In genomic region chr6:134517141-134517540, GRCm38 (mm10) we compare ENCODE assay signal across 22 mouse cellular contexts. TPM values are rescaled to one million over a fixed set of nuclear protein-coding genes. Genes with fewer than 3 reads are reported as not detected.
DNase-seq lines count a peak whose midpoint lies in the region; ATAC-seq and TF ChIP-seq lines count a peak whose summit lies in the region.
"Had no signal": no experiment of that assay in that cellular context is flagged by ENCODE, and none has a peak within 500 bp of the region (broad histone marks: within the 10 kb centered on the region; RNA-seq: fewer than 3 reads in every experiment).

No protein-coding gene starts in this region.

- no peak for ATAC-seq in limb, embryonic 11.5 days (ENCODE audit: insufficient number of reproducible peaks, low FRiP score, low TSS enrichment, low read depth)
- no peak for ATAC-seq in liver, embryonic 12.5 days
- ATAC-seq in liver, postnatal 0 days: no peak
- no peak for ATAC-seq in liver, embryonic 11.5 days (replicated peaks; ENCODE audit: low FRiP score)
- ATAC-seq: activated CD4-positive, CD25-positive, alpha-beta regulatory T cell, adult 4 months; CD4-positive, CD25-positive, alpha-beta regulatory T cell, adult 4 months; Patski had no signal

- no peak for TF ChIP-seq CTCF in gastrocnemius, adult 2 months (IDR thresholded peaks at IDR 0.05)
- TF ChIP-seq CTCF in liver, adult 2 months (IDR thresholded peaks at IDR 0.05; ENCODE audit: low read depth, low read length): no peak
- no peak for TF ChIP-seq CTCF in liver, postnatal 0 days (IDR thresholded peaks at IDR 0.05; ENCODE audit: low read depth)

- H3K4me3 ChIP-seq in gastrocnemius, adult 2 months: no peak overlapping the region
- H3K4me3 ChIP-seq in limb, embryonic 11.5 days (ENCODE audit: low read depth, low read length): no peak overlapping the region
- H3K4me3 ChIP-seq in limb, embryonic 10.5 days: no peak overlapping the region
- no peak overlapping the region for H3K4me3 ChIP-seq in liver, adult 2 months (ENCODE audit: insufficient read depth, low read depth, low read length)
- H3K4me3 ChIP-seq in liver, embryonic 12.5 days: no peak overlapping the region
- H3K4me3 ChIP-seq in liver, postnatal 0 days (ENCODE audit: low read depth, low read length): no peak overlapping the region
- no peak overlapping the region for H3K4me3 ChIP-seq in liver, embryonic 11.5 days (ENCODE audit: low read depth, low read length)

- peaks cover 19% of the 10 kb centered on the region for H3K4me1 ChIP-seq in limb, embryonic 11.5 days (ENCODE audit: control insufficient read depth, insufficient read depth, low read length)
- H3K4me1 ChIP-seq in limb, embryonic 10.5 days: peaks cover 46% of the 10 kb centered on the region
- H3K4me1 ChIP-seq in liver, adult 2 months (ENCODE audit: control insufficient read depth, insufficient read depth, low read length): peaks cover 30% of the 10 kb centered on the region
- H3K4me1 ChIP-seq in liver, embryonic 12.5 days: peaks cover 25% of the 10 kb centered on the region
- H3K4me1 ChIP-seq in liver, postnatal 0 days (ENCODE audit: insufficient read depth): peaks cover 18% of the 10 kb centered on the region
- peaks cover 16% of the 10 kb centered on the region for H3K4me1 ChIP-seq in liver, embryonic 11.5 days (replicated peaks; ENCODE audit: control insufficient read depth, insufficient read depth, low read length)

- DNase-seq in gastrocnemius, adult 2 months: no peak
- DNase-seq in gastrocnemius, postnatal 4 days (ENCODE audit: low spot score in 2 of 2): no peak
- DNase-seq in limb, embryonic 11.5 days (ENCODE audit: low spot score): peak; percentile 18
- no peak for DNase-seq in limb, embryonic 10.5 days (ENCODE audit: low spot score)
- peak; percentile 94 for DNase-seq in liver, adult 2 months (ENCODE audit: extremely low read depth, low read depth, low spot score)
- no peak for DNase-seq in liver, postnatal 0 days
- no peak for DNase-seq in liver, embryonic 11.5 days (ENCODE audit: low spot score)
- DNase-seq: adrenal gland, adult 2 months; adrenal gland, adult 8-10 months; adrenal gland, postnatal 10 days; adrenal gland, postnatal 14 days; adrenal gland, postnatal 25 days; adrenal gland, postnatal 36 days; B cell, adult 2 months; cerebellum, adult 11 months; cerebellum, adult 11-12 months had no signal

- intact Hi-C loops in gastrocnemius, adult 2 months (cut with DNase I): no loop called here

- H3K79me2 ChIP-seq in liver, adult 2 months (ENCODE audit: control insufficient read depth, insufficient read depth, low read length): peaks cover 37% of the 10 kb centered on the region

- H3K9ac ChIP-seq in limb, embryonic 11.5 days (ENCODE audit: low read length): no peak overlapping the region
- no peak overlapping the region for H3K9ac ChIP-seq in liver, adult 2 months (ENCODE audit: low read depth, low read length)
- no peak overlapping the region for H3K9ac ChIP-seq in liver, embryonic 12.5 days
- no peak overlapping the region for H3K9ac ChIP-seq in liver, postnatal 0 days (replicated peaks)
- no peak overlapping the region for H3K9ac ChIP-seq in liver, embryonic 11.5 days (ENCODE audit: low read depth, low read length)

- H3K27me3 ChIP-seq in limb, embryonic 11.5 days (ENCODE audit: control insufficient read depth, insufficient read depth, low read length): no peaks in the 10 kb centered on the region
- 0 out of 2 replicates have a peak, but pooled peaks cover 4% of the 10 kb centered on the region for H3K27me3 ChIP-seq in limb, embryonic 10.5 days (ENCODE audit: low read depth, poor library complexity, severe bottlenecking)
- no peaks in the 10 kb centered on the region for H3K27me3 ChIP-seq in liver, adult 2 months (ENCODE audit: control insufficient read depth, insufficient read depth, low read length)
- H3K27me3 ChIP-seq in liver, embryonic 12.5 days (replicated peaks): no peaks in the 10 kb centered on the region
- H3K27me3 ChIP-seq in liver, postnatal 0 days (ENCODE audit: insufficient read depth, low read length): no peaks in the 10 kb centered on the region
- no peaks in the 10 kb centered on the region for H3K27me3 ChIP-seq in liver, embryonic 11.5 days (replicated peaks; ENCODE audit: control insufficient read depth, insufficient read depth, low read length)
- H3K27me3 ChIP-seq: CH12.LX, Patski had no signal

- WGBS in limb, embryonic 11.5 days: 63% methylated on average over 4 of the region's 4 CpGs
- WGBS in limb, embryonic 10.5 days: 75% methylated on average over 4 of the region's 4 CpGs
- WGBS in liver, adult 2 months: 28% methylated on average over 4 of the region's 4 CpGs
- WGBS in liver, embryonic 12.5 days (ENCODE audit: insufficient replicate concordance): 64% methylated on average over 4 of the region's 4 CpGs
- WGBS in liver, postnatal 0 days (ENCODE audit: insufficient replicate concordance): 47% methylated on average over 4 of the region's 4 CpGs
- 68% methylated on average over 4 of the region's 4 CpGs for WGBS in liver, embryonic 11.5 days

- no peak overlapping the region for H3K4me2 ChIP-seq in limb, embryonic 11.5 days (ENCODE audit: low read depth, severe bottlenecking)
- no peak overlapping the region for H3K4me2 ChIP-seq in liver, embryonic 12.5 days
- H3K4me2 ChIP-seq in liver, postnatal 0 days (ENCODE audit: low read depth, low read length): no peak overlapping the region
- H3K4me2 ChIP-seq in liver, embryonic 11.5 days: no peak overlapping the region

- 0 out of 2 replicates have a peak, but pooled peaks cover 5% of the 10 kb centered on the region for H3K36me3 ChIP-seq in limb, embryonic 11.5 days (ENCODE audit: control insufficient read depth, insufficient read depth, low read length)
- H3K36me3 ChIP-seq in limb, embryonic 10.5 days: peaks cover 10% of the 10 kb centered on the region
- H3K36me3 ChIP-seq in liver, adult 2 months (ENCODE audit: control insufficient read depth, insufficient read depth, low read length): peaks cover 6% of the 10 kb centered on the region
- peaks cover 12% of the 10 kb centered on the region for H3K36me3 ChIP-seq in liver, embryonic 12.5 days
- peaks cover 2% of the 10 kb centered on the region; the same call in 1 of the 2 replicates for H3K36me3 ChIP-seq in liver, postnatal 0 days (replicated peaks; ENCODE audit: insufficient read depth, low read length)
- H3K36me3 ChIP-seq in liver, embryonic 11.5 days (ENCODE audit: control insufficient read depth, insufficient read depth, low read length): no peaks in the 10 kb centered on the region

- no peaks in the 10 kb centered on the region for H3K9me3 ChIP-seq in limb, embryonic 11.5 days (ENCODE audit: control insufficient read depth, low read length)
- no peaks in the 10 kb centered on the region for H3K9me3 ChIP-seq in limb, embryonic 10.5 days (replicated peaks)
- H3K9me3 ChIP-seq in liver, embryonic 12.5 days (replicated peaks): no peaks in the 10 kb centered on the region
- no peaks in the 10 kb centered on the region for H3K9me3 ChIP-seq in liver, postnatal 0 days (ENCODE audit: low read length)
- H3K9me3 ChIP-seq in liver, embryonic 11.5 days (ENCODE audit: control insufficient read depth, low read length): no peaks in the 10 kb centered on the region
- H3K9me3 ChIP-seq: G1E had no signal

- TF ChIP-seq EP300 in liver, postnatal 0 days (IDR thresholded peaks at IDR 0.05; ENCODE audit: low read depth): no peak

- no peak for TF ChIP-seq POLR2A in liver, adult 2 months (IDR thresholded peaks at IDR 0.05; ENCODE audit: extremely low read depth, insufficient read depth, low read length)

- H3K27ac ChIP-seq in gastrocnemius, adult 2 months: peak overlapping the region; percentile 49
- no peak overlapping the region for H3K27ac ChIP-seq in limb, embryonic 11.5 days (replicated peaks; ENCODE audit: low read depth, low read length)
- H3K27ac ChIP-seq in limb, embryonic 10.5 days: no peak overlapping the region
- no peak overlapping the region; the same call in 1 of the 2 replicates for H3K27ac ChIP-seq in liver, adult 2 months (replicated peaks; ENCODE audit: insufficient read depth, low read depth, low read length)
- no peak overlapping the region for H3K27ac ChIP-seq in liver, embryonic 12.5 days
- 0 out of 2 replicates have a peak overlapping the region, but pooled peaks have one; percentile 9 for H3K27ac ChIP-seq in liver, postnatal 0 days (ENCODE audit: low read depth)
- no peak overlapping the region for H3K27ac ChIP-seq in liver, embryonic 11.5 days (ENCODE audit: low read depth, low read length)

RNA-seq across cellular contexts. Expression of gene Lrp6, which starts 49.6 kb away (rescaled TPM):
- total RNA-seq in gastrocnemius, adult 2 months (2021): 10 to 100 TPM; 45.0 to 46.7 TPM
- 10 to 100 TPM; 68.0 to 68.1 TPM for total RNA-seq in gastrocnemius, postnatal 4 days (2021)
- 32.8 and 38.4 TPM in 2 replicates for polyA plus RNA-seq in limb, embryonic 11.5 days (2014; fragmentation: Nextera tagmentation; extraction: Ambion mirVana)
- 25.3 and 33.4 TPM in 2 replicates for polyA plus RNA-seq in limb, embryonic 10.5 days (2016; fragmentation: Nextera tagmentation; extraction: Ambion mirVana)
- total RNA-seq in liver, adult 2 months (2014; rRNA removed): 48.2 and 54.3 TPM in 2 replicates
- 15.0 and 15.1 TPM in 2 replicates for polyA plus RNA-seq in liver, adult 2 months (2012; rRNA removed)
- 12.6 and 13.1 TPM in 2 replicates for polyA plus RNA-seq in liver, embryonic 12.5 days (2016; fragmentation: Nextera tagmentation; extraction: Ambion mirVana)
- 10.1 and 10.7 TPM in 2 replicates for polyA plus RNA-seq in liver, postnatal 0 days (2015; fragmentation: Nextera tagmentation; extraction: Ambion mirVana)
- polyA plus RNA-seq in liver, embryonic 11.5 days (2014; fragmentation: Nextera tagmentation; extraction: Ambion mirVana): 14.1 and 17.1 TPM in 2 replicates

Comparison
In these comparisons a context has a peak if more than half of its experiments do, and no peak if none do; other contexts are left out.
1. DNase-seq: peak in limb, embryonic 11.5 days (single experiment) and liver, adult 2 months (single experiment); none in gastrocnemius, adult 2 months (single experiment), gastrocnemius, postnatal 4 days (0 of 2), limb, embryonic 10.5 days (single experiment), liver, postnatal 0 days (single experiment) and liver, embryonic 11.5 days (single experiment).
2. H3K27ac ChIP-seq: peak in gastrocnemius, adult 2 months (single experiment) and liver, postnatal 0 days (single experiment); none in limb, embryonic 11.5 days (single experiment), limb, embryonic 10.5 days (single experiment), liver, adult 2 months (single experiment), liver, embryonic 12.5 days (single experiment) and liver, embryonic 11.5 days (single experiment).